Mouse (Mus musculus) midbrain, embryonic 12.5 days (tissue): ENCODE measurements at regions not wholly inside any gene's neighbourhood (a gene's known extent, or its start where the extent isn't known, plus 50 kb on each side); places are given as distances from the start of the nearest gene placed in this dataset.

Experiments
- ATAC-seq: fragments of 200-750 bp; cut with Nextera tagmentation; 2 replicates; pipeline ENCODE4 v1.8.0; 2017; ENCODE audit warnings: low read depth, moderate TSS enrichment, moderate library complexity; ENCODE audit not compliant: low FRiP score
- H3K27ac ChIP-seq: fragments of 300-500 bp; sonication (generic); replicated peaks from 2 replicates; pipeline ENCODE4 v1.5.1; 2016; ENCODE audit warnings: mild to moderate bottlenecking
- H3K27me3 ChIP-seq: fragments of 300-500 bp; sonication (generic); 2 replicates; pipeline ENCODE4 v1.6.1; 2016; ENCODE audit warnings: mild to moderate bottlenecking
- H3K36me3 ChIP-seq: fragments of 300-500 bp; sonication (generic); 2 replicates; pipeline ENCODE4 v1.6.1; 2016
- H3K4me1 ChIP-seq: fragments of 300-500 bp; sonication (generic); 2 replicates; pipeline ENCODE4 v1.6.1; 2016
- H3K4me2 ChIP-seq: fragments of 300-500 bp; sonication (generic); replicated peaks from 2 replicates; pipeline ENCODE4 v1.6.1; 2016; ENCODE audit warnings: mild to moderate bottlenecking, moderate library complexity
- H3K4me3 ChIP-seq: fragments of 300-500 bp; sonication (generic); 2 replicates; pipeline ENCODE4 v1.5.1; 2016; ENCODE audit warnings: mild to moderate bottlenecking
- H3K9ac ChIP-seq: fragments of 300-500 bp; sonication (generic); replicated peaks from 2 replicates; pipeline ENCODE4 v1.6.1; 2016; ENCODE audit warnings: mild to moderate bottlenecking, moderate library complexity
- H3K9me3 ChIP-seq: fragments of 300-500 bp; sonication (generic); 2 replicates; pipeline ENCODE4 v1.6.1; 2016; ENCODE audit warnings: mild to moderate bottlenecking
- WGBS: fragments of 180-500 bp; shearing (Covaris S2); methylation state at CpG from one replicate; pipeline ENCODE4 v1.1.7; 2016; 5-methylcytosine and 5-hydroxymethylcytosine counted together

DNA sequence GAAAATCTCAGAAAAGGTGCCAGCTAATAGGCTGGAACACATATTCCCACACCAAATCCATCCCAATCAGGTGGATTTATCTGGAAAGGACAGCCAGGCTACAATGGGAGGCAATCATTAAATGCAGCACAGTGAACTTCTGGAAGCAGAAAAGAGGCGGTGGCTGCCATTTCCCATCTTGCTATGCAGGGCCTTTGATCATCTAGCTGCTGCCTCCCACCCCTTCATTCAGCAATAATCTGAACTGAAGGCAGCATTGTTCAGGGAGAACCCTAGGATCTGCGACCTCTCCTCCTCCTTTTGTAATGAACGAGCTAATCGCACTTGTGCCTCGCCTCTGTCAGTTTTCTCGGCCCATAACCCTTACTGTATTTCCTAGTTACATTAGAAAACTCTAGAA lies 413.9 kb downstream of the Meis1 start:
- H3K4me1 ChIP-seq = no peaks in the 10 kb centered on the region
- H3K27ac ChIP-seq = no peak overlapping the region
- no peak overlapping the region for H3K4me2 ChIP-seq
- peak; percentile 61 for ATAC-seq
- H3K36me3 ChIP-seq = no peaks in the 10 kb centered on the region
- H3K9me3 ChIP-seq = no peaks in the 10 kb centered on the region
- no peaks in the 10 kb centered on the region for H3K27me3 ChIP-seq
- no peak overlapping the region for H3K4me3 ChIP-seq
- H3K9ac ChIP-seq = no peak overlapping the region
- WGBS = 21% methylated on average over 6 of the region's 6 CpGs

DNA sequence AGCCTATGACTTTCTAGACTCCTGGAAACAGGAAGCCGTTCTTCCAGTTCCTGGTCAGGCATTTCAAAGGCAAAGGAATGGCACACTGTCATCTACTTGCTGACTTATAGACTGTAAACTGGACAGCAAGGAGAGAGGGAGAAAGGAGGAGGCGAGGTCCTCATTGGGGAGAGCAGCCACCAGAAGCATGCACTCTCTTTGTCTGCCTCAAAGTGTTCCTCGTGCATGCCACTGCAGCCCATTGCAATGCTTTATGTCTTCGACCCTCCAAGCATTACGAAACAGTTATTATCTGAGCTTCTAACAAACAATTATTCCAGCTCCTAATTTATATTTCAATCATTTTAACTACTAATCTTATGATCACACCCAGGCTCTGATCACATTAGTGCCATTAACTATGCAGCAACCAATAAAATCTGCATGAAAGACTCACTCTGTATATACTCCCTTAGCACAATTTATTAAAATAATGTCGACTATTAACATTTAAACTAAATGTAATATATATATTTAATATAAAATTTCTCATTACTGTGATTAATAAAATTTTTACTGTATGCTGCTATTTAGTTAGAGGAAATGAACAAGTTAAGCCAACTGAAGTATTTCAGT lies 417.1 kb downstream of the Meis1 start:
- Histone ChIP-seq H3K27me3 (no peaks in the 10 kb centered on the region), H3K4me1 (no peaks in the 10 kb centered on the region), H3K27ac (no peak overlapping the region), H3K9me3 (no peaks in the 10 kb centered on the region), H3K36me3 (no peaks in the 10 kb centered on the region), H3K4me2 (no peak overlapping the region), H3K9ac (no peak overlapping the region), H3K4me3 (no peak overlapping the region)
- 85% methylated on average over 6 of the region's 6 CpGs for WGBS
- ATAC-seq = no peak

- no peak overlapping the region for H3K4me3 ChIP-seq
- WGBS = 79% methylated on average over 3 of the region's 3 CpGs
- H3K36me3 ChIP-seq = no peaks in the 10 kb centered on the region
- no peak for ATAC-seq
- H3K9ac ChIP-seq = no peak overlapping the region
- no peak overlapping the region for H3K4me2 ChIP-seq
- H3K27ac ChIP-seq = no peak overlapping the region
- H3K9me3 ChIP-seq = no peaks in the 10 kb centered on the region
- no peaks in the 10 kb centered on the region for H3K27me3 ChIP-seq
- no peaks in the 10 kb centered on the region for H3K4me1 ChIP-seq
These were observed 420.4 kb downstream of the Meis1 start for GRCm38 (mm10) chr11:18598349-18598748.

DNA sequence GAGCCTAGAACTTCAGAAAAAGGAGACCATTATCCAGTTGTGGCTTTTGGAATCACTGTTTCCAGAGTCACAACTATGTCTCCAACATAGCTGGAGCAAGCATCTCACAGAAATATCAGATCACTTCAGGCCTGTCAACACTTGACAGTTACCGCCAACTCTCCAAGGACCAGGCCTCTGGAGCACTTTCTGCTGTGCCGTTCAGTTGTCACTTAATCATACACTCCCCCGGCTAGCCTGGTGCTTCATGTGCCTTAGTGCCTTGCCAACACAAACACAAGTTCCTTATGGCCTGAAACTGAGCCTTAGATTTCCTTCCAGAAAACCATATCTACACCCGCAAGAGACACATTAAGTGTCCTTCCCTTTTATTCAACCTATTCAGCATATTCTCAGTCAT lies 421.8 kb downstream of the Meis1 start:
- 91% methylated on average over 4 of the region's 4 CpGs for WGBS
- Histone ChIP-seq H3K27me3 (no peaks in the 10 kb centered on the region), H3K4me3 (no peak overlapping the region), H3K36me3 (no peaks in the 10 kb centered on the region), H3K9ac (no peak overlapping the region), H3K4me2 (no peak overlapping the region), H3K9me3 (no peaks in the 10 kb centered on the region), H3K27ac (no peak overlapping the region), H3K4me1 (no peaks in the 10 kb centered on the region)
- no peak for ATAC-seq

- Histone ChIP-seq H3K36me3 (no peaks in the 10 kb centered on the region), H3K4me3 (no peak overlapping the region), H3K4me2 (no peak overlapping the region), H3K4me1 (no peaks in the 10 kb centered on the region), H3K9me3 (no peaks in the 10 kb centered on the region), H3K27me3 (no peaks in the 10 kb centered on the region), H3K9ac (no peak overlapping the region), H3K27ac (no peak overlapping the region)
- 89% methylated on average over 1 of the region's 1 CpGs for WGBS
- ATAC-seq = no peak
These were observed 428.3 kb downstream of the Meis1 start for GRCm38 (mm10) chr11:18590487-18590886.

DNA sequence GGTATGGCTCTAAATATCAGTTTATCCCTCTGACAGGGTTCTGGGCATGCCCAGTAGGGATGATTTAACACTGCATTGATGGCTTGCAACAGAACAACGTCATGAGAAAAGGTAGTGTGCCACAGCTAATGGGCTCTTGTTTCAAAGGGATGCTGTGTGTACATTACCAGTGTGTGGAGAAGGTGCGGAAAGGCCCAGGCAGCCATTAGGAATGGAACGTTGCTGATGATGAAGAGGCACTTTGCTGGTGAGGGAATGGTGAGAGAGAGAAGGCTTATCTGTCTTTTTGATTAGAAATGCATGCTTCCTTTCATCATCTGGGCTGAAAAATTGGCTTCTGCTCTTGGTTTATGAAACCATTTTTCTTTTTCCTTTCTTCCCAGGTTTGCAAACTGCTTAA lies 432.3 kb downstream of the Meis1 start:
- H3K9ac ChIP-seq = no peak overlapping the region
- no peaks in the 10 kb centered on the region for H3K4me1 ChIP-seq
- H3K9me3 ChIP-seq = no peaks in the 10 kb centered on the region
- no peak for ATAC-seq
- WGBS = 80% methylated on average over 3 of the region's 3 CpGs
- no peak overlapping the region for H3K4me3 ChIP-seq
- no peaks in the 10 kb centered on the region for H3K27me3 ChIP-seq
- no peaks in the 10 kb centered on the region for H3K36me3 ChIP-seq
- H3K4me2 ChIP-seq = no peak overlapping the region
- no peak overlapping the region for H3K27ac ChIP-seq

DNA sequence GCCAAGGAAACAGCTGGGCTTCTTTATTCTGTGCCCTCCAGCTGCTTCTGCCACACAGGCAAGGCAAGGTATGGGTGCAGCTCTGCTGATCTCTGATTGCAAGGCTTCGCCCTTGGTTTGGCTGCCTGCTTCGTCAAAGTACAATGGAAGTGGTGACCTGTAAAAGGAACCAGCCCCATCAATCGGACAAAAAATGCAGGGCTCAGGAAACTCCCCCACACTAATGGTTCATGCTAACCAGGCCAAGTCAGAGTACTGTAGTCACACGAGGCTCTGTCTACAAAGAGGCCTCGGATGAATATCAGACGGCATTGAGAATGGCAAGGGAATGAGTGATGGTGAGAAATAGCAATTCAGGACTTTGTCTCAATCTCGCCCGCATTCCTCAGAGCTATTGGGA lies 433.8 kb downstream of the Meis1 start:
- 65% methylated on average over 8 of the region's 8 CpGs for WGBS
- no peak for ATAC-seq

DNA sequence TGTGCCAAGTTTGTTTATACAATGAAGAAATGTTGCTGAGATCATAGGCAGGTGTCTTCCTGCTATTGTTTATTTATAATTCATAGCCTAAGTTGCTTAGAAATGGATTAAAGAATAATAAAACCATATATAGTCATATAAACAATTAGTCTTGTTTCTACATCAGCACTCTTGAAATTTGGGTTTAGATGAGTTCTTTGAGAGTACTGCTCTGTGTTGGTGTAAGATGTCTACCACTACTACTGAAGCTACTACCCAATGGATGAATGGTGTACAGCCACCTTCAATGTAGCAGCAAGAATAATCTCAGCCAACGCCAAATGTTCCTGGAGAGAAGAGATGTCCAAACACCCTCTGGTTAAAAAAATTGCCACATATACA lies 436.0 kb downstream of the Meis1 start:
- H3K27ac ChIP-seq = no peak overlapping the region
- H3K4me2 ChIP-seq = no peak overlapping the region
- 78% methylated on average over 1 of the region's 1 CpGs for WGBS
- H3K4me3 ChIP-seq = no peak overlapping the region
- H3K27me3 ChIP-seq = no peaks in the 10 kb centered on the region
- H3K4me1 ChIP-seq = no peaks in the 10 kb centered on the region
- no peaks in the 10 kb centered on the region for H3K9me3 ChIP-seq
- no peaks in the 10 kb centered on the region for H3K36me3 ChIP-seq
- no peak for ATAC-seq
- no peak overlapping the region for H3K9ac ChIP-seq

More for the DNA sequence above, 433.8 kb downstream of the Meis1 start:
- no peak overlapping the region for H3K4me3 ChIP-seq
- no peaks in the 10 kb centered on the region for H3K36me3 ChIP-seq
- H3K9ac ChIP-seq = no peak overlapping the region
- no peaks in the 10 kb centered on the region for H3K9me3 ChIP-seq
- H3K27ac ChIP-seq = no peak overlapping the region
- H3K4me1 ChIP-seq = no peaks in the 10 kb centered on the region
- no peaks in the 10 kb centered on the region for H3K27me3 ChIP-seq
- no peak overlapping the region for H3K4me2 ChIP-seq

DNA sequence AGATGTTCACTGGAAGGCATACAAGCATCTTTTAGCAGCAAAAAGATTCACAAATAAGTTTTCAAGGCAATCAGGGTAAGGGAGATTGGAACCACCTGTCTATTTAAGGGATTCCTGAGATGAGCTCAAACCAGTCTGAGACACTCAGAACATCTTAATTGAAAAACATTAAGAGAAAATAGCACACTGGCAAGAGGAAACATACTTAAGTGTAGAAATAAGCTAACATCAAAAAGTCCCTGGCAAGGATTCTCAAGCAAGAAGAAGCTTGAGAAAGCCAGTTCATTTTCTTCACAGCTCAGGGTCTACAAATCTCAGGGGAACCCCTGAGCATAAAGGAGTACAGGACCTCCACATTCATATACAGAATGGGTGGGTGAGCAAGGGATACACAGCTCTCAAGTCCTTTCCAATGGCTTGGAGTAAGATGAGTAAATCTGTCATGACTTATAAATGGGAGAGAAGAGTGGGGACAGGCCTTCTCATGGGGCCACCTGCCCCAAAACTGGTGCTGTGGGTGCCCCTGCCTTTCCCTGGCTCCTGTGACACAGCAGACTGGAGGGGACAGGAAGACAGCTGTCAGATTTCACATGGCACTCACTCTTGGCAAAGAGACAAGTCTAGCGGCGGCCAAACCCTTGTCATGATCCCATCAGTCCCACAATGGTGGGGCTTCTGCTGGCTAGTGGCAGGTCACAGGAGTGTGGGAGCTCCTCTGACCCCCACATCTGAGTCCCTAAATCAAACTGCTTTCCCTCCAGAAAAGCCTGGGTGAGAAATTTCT lies 436.6 kb downstream of the Meis1 start:
- no peak overlapping the region for H3K4me2 ChIP-seq
- no peak overlapping the region for H3K9ac ChIP-seq
- H3K36me3 ChIP-seq = no peaks in the 10 kb centered on the region
- ATAC-seq = no peak
- no peaks in the 10 kb centered on the region for H3K27me3 ChIP-seq
- no peak overlapping the region for H3K4me3 ChIP-seq
- no peaks in the 10 kb centered on the region for H3K4me1 ChIP-seq
- no peaks in the 10 kb centered on the region for H3K9me3 ChIP-seq
- H3K27ac ChIP-seq = no peak overlapping the region
- 94% methylated on average over 2 of the region's 2 CpGs for WGBS

GRCm38 (mm10) chr11:18581078-18581800 lies 437.5 kb downstream of the Meis1 start:
- no peaks in the 10 kb centered on the region for H3K36me3 ChIP-seq
- H3K4me1 ChIP-seq = no peaks in the 10 kb centered on the region
- H3K9ac ChIP-seq = no peak overlapping the region
- no peak for ATAC-seq
- H3K27me3 ChIP-seq = no peaks in the 10 kb centered on the region
- WGBS = 91% methylated on average over 8 of the region's 8 CpGs
- no peak overlapping the region for H3K27ac ChIP-seq
- H3K4me2 ChIP-seq = no peak overlapping the region
- no peak overlapping the region for H3K4me3 ChIP-seq
- no peaks in the 10 kb centered on the region for H3K9me3 ChIP-seq

- 91% methylated on average over 4 of the region's 4 CpGs for WGBS
- Histone ChIP-seq H3K4me3 (no peak overlapping the region), H3K9ac (no peak overlapping the region), H3K27me3 (no peaks in the 10 kb centered on the region), H3K4me2 (no peak overlapping the region), H3K9me3 (no peaks in the 10 kb centered on the region), H3K36me3 (no peaks in the 10 kb centered on the region), H3K27ac (no peak overlapping the region), H3K4me1 (no peaks in the 10 kb centered on the region)
- ATAC-seq = no peak
These were observed 447.1 kb downstream of the Meis1 start for GRCm38 (mm10) chr11:18571557-18572209.

GRCm38 (mm10) chr11:18563011-18563410 lies 455.8 kb downstream of the Meis1 start:
- Histone ChIP-seq H3K36me3 (no peaks in the 10 kb centered on the region), H3K9me3 (no peaks in the 10 kb centered on the region), H3K27ac (no peak overlapping the region), H3K4me2 (no peak overlapping the region), H3K9ac (no peak overlapping the region), H3K4me1 (no peaks in the 10 kb centered on the region), H3K27me3 (no peaks in the 10 kb centered on the region), H3K4me3 (no peak overlapping the region)
- 91% methylated on average over 2 of the region's 2 CpGs for WGBS
- ATAC-seq = no peak
